Mouse (Mus musculus) testis, adult 2 months (tissue): ENCODE results near the gene Nova1. TPM values are rescaled to one million over a fixed set of nuclear protein-coding genes. Genes with fewer than 3 reads are reported as not detected.

Experiments used
- H3K27ac ChIP-seq: fragments of 200-500 bp; 2 replicates; pipeline ENCODE4 v1.5.1; 2012; ENCODE audit warnings: low read depth, low read length; ENCODE audit not compliant: control insufficient read depth, insufficient read depth
- H3K27me3 ChIP-seq: fragments of 200-500 bp; 2 replicates; pipeline ENCODE4 v1.6.1; 2012; ENCODE audit warnings: mild to moderate bottlenecking, low read length, moderate library complexity; ENCODE audit not compliant: control insufficient read depth, insufficient read depth
- H3K36me3 ChIP-seq: fragments of 200-500 bp; 2 replicates; pipeline ENCODE4 v1.6.1; 2012; ENCODE audit warnings: mild to moderate bottlenecking, low read length; ENCODE audit not compliant: control insufficient read depth, insufficient read depth
- H3K4me1 ChIP-seq: fragments of 200-500 bp; 2 replicates; pipeline ENCODE4 v1.6.1; 2012; ENCODE audit warnings: low read length; ENCODE audit not compliant: control insufficient read depth, insufficient read depth
- H3K4me3 ChIP-seq: fragments of 200-500 bp; 2 replicates; pipeline ENCODE4 v1.5.1; 2012; ENCODE audit warnings: low read depth, mild to moderate bottlenecking, low read length, moderate library complexity, mixed read lengths; ENCODE audit not compliant: control insufficient read depth
- CTCF ChIP-seq: fragments of 200-500 bp; IDR thresholded peaks from 2 replicates; pipeline ENCODE4 v1.5.1; 2012; ENCODE audit warnings: low read depth, mild to moderate bottlenecking, inconsistent platforms, low read length, moderate library complexity; ENCODE audit not compliant: control insufficient read depth, insufficient read depth, insufficient replicate concordance
- POLR2A ChIP-seq: fragments of 200-500 bp; IDR thresholded peaks from 2 replicates; pipeline ENCODE4 v1.6.1; 2012; ENCODE audit warnings: low read depth, mild to moderate bottlenecking, inconsistent platforms, low read length, moderate library complexity; ENCODE audit not compliant: control insufficient read depth
- polyA plus RNA-seq: library from polyadenylated mRNA; depleted of rRNA; stranded (reverse); fragments of >200 nt; gene quantifications from 2 replicates; pipeline ENCODE4 v1.2.3, GENCODE M21; 2012

Nova1 gene
- polyA plus RNA-seq, 1 experiment: 0.70 TPM

DNA sequence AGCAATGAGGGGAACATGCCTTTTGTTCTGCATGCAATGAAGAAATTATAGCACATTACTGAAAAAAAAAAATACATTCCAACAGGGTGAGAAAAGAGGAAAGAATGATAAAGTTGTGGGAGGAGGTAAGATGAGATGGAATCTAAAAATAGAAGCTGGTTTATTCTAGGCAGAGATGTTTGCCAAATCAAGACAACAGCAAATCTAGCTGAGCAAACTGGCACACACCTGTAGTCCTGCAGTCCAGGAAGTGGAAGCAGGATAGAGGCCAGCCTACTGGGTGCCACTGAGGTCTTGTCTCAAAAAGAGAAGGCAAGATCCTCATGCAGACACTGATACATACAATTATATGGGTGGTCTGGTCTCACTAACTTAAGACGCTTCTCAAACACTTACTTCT, 17.4 kb downstream of the Nova1 start:
- Histone ChIP-seq H3K27me3 (no peaks in the 10 kb centered on the region), H3K4me1 (no peaks in the 10 kb centered on the region), H3K27ac (no peak overlapping the region), H3K36me3 (no peaks in the 10 kb centered on the region), H3K4me3 (no peak overlapping the region)
- TF ChIP-seq POLR2A (no peak), CTCF (no peak)

DNA sequence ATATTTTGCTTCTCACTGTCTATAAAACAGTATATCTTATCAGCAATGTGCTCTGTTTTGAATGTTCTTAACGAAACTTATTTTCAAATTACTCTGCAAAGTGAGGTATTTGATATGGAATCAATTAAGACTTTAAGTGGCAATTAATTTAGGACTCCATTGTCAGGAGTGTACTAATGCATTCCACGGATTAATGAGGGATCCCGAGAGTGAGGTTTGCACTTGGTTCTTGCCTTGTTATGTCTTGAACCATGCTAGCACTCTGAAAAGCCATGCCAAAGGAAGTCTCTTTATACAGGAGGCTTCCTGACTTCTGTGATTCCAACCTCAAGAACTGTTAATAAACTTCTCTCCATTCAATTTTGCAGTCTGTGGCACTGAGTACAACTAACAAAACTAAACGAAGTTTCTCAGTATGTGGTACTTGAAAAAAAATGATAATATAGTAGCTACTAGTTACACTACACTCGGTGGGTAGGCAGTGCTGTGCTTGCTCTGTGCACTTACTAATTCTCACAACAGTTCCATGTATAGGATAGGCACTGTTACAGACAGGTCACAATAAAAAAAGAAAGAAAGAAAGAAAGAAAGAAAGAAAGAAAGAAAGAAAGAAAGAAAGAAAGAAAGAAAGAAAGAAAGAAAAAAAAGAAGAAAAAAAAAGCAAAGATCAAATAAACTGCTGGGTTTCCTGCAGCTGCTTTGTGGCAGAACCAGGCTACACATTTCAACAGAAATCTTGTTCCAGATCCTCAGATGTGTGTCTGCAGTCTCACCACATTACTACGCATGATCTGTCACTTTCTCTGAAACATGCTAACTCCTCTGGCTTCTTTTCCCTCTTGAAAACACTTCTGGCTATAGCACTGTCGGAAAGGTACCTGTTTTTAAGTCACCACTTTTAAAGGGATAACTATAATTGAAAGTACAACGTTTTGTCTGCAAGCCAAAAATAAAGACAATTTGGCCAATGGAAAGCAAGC, 36.1 kb downstream of the Nova1 start:
- Histone ChIP-seq H3K36me3 (no peaks in the 10 kb centered on the region), H3K27ac (no peak overlapping the region), H3K4me1 (no peaks in the 10 kb centered on the region), H3K4me3 (no peak overlapping the region), H3K27me3 (no peaks in the 10 kb centered on the region)
- no peak for TF ChIP-seq CTCF
- TF ChIP-seq POLR2A: no peak

DNA sequence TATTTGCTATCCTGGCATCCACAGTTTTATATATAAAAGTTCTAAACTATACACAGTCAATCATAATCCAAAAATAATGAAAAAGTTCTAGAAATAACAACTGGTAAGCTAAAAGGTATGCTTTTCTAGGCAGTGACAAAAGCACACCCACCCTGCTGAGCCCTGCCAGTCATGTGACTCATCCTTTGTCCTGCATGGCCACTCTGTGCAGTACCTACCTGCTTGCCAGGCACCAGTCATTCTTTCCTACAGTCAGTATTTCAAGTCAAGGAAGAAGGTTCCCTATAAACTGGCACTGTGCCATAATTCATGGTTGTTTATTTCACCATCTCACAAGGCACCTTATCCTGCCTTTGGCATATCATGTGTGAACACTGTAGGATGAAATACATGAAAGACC, 37.2 kb downstream of the Nova1 start:
- TF ChIP-seq POLR2A (no peak), CTCF (no peak)
- Histone ChIP-seq H3K4me3 (no peak overlapping the region), H3K27ac (no peak overlapping the region), H3K27me3 (no peaks in the 10 kb centered on the region), H3K36me3 (no peaks in the 10 kb centered on the region), H3K4me1 (no peaks in the 10 kb centered on the region)

DNA sequence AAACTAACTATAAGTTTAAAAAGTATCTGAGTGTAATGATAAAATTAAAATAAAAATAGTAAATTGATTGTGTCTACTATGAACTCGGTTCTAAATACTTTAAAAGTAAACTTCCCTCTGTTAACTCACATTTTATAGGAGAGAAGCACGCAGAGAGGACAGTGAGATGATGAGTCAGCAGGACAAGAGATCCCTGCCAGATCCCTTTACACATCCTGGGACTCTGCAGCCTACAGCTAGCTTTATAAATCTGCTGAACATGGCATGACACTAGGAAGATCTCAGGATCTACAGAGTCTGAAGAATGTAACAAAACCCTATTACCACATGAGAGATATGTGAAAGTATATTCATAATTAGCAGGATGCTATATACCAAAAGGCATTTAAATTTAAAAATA, 37.7 kb downstream of the Nova1 start:
- Histone ChIP-seq H3K27ac (no peak overlapping the region), H3K4me1 (no peaks in the 10 kb centered on the region), H3K36me3 (no peaks in the 10 kb centered on the region), H3K27me3 (no peaks in the 10 kb centered on the region), H3K4me3 (no peak overlapping the region)
- TF ChIP-seq POLR2A (no peak), CTCF (no peak)

DNA sequence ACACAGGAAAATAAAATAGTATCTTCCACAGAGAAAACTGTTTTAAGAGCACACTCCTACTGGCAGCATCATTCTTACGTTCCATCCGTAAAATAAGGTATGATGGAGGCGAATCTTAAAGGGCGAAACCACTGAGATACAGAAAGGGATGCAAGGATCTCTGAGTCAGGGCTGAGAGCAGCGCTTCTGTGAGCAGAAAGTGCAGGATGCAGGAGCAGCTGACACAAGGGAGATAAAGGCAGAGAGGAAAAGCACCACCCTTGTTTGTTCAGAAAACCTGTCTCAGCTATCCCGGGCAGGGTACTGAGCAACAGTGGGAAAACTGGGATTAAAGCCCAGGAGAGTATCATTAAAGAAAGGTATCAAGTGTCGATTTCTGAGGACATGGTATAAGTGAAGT, 59.3 kb downstream of the Nova1 start:
- Histone ChIP-seq H3K4me3 (no peak overlapping the region), H3K27ac (no peak overlapping the region), H3K36me3 (no peaks in the 10 kb centered on the region), H3K4me1 (no peaks in the 10 kb centered on the region), H3K27me3 (no peaks in the 10 kb centered on the region)
- TF ChIP-seq CTCF (no peak), POLR2A (no peak)

DNA sequence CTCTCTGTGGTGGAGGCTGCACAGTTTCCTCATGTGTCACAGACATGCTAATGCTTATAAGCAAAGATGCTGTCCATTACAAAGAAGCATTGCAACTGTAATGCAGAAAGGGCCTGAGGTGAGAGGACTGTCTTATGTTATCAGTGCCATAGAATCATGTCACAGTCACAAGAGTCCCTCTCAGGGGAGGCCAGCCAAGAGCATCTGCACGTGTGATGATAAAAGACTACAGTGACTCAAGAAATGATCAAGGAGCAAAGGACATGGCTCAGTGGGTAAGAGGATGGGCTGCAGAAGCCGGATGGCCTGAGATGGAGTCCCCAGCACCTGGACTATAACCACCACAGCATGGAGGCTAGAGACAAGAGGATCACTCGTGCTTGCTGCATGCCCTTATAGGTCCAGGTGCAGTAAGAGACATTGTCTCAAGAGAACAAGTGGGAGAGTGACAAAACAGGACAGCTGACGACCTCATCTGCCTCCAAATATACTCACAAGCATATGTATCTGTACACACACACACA, 64.3 kb downstream of the Nova1 start:
- H3K36me3 ChIP-seq: no peaks in the 10 kb centered on the region
- TF ChIP-seq CTCF: no peak
- no peak for TF ChIP-seq POLR2A
- no peaks in the 10 kb centered on the region for H3K4me1 ChIP-seq
- no peak overlapping the region for H3K27ac ChIP-seq
- no peaks in the 10 kb centered on the region for H3K27me3 ChIP-seq
- H3K4me3 ChIP-seq: no peak overlapping the region

DNA sequence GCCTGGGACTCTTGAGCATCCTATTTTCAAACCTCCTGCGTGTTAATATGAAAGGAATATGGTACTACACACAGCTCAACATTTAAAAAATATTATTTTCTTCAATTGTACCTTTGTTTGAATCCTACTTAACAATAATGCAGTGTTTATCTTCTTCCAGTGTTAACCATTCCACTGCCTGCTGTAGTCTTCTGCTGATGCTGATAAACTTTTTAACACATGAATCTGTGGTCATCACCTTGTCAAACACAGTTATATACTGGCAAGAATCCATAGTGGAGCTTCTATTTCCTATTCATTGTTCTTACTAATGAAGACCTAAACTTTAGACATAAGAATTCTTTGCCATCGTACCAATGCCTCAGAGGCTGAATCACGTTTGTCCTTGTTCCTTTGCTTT, 65.6 kb downstream of the Nova1 start:
- no peaks in the 10 kb centered on the region for H3K27me3 ChIP-seq
- no peak overlapping the region for H3K4me3 ChIP-seq
- no peak overlapping the region for H3K27ac ChIP-seq
- no peaks in the 10 kb centered on the region for H3K4me1 ChIP-seq
- no peak for TF ChIP-seq POLR2A
- no peak for TF ChIP-seq CTCF
- H3K36me3 ChIP-seq: no peaks in the 10 kb centered on the region
